Mouse (Mus musculus) cerebellum, postnatal 4 days (tissue): Measurements from ENCODE around the gene Slf1.
"Not testable (repeated sequence)": the region's sequence is repeated elsewhere in the genome, so short reads cannot be mapped to it uniquely, and the experiment has no call there.

Experiments
- DNase-seq, 2 experiments: peaks; one replicate each; pipeline ENCODE4 v3.0.0; 2022; ENCODE audit warnings: low spot score in 2 of 2, mixed read lengths in 1 of 2

Slf1 gene

GRCm38 (mm10) chr13:77134931-77135620, at the start of gene Slf1, which contains the start of gene 2210408I21Rik:
Slf1 (minus strand) TSS chr13:77135473.
2210408I21Rik (plus strand) TSS chr13:77135540.
- peak; percentile 78 to 86 for DNase-seq

- no peak for DNase-seq
These were observed 42.7 kb upstream of the Slf1 start for GRCm38 (mm10) chr13:77177931-77178330.

GRCm38 (mm10) chr13:77140890-77141289, 5.6 kb upstream of the Slf1 start:
- DNase-seq = no peak

GRCm38 (mm10) chr13:77135621-77135981, 328 bp upstream of the Slf1 start:
- no peak for DNase-seq

DNA sequence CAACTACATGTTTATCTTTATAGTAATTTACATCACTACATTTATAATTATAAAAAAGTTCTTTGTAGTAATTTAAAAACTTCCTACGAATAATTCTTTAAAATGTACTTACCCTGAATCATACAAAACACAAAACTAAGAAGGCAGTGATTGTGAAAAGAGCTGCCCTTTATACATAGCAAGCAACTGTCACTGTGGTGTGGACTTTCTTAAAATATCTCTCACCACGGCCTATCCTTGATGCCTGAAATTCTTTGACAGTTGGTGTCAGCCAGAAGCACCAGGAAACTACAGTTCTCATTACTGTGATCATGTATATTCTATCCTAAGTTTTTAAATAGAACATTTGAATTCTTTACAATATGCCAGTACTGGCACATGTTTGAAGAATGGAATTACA, 4.1 kb downstream of the Slf1 start:
- no peak for DNase-seq

GRCm38 (mm10) chr13:77128240-77128639, 7.0 kb downstream of the Slf1 start:
- DNase-seq = no peak

- DNase-seq = no peak
These were observed 10.1 kb downstream of the Slf1 start for GRCm38 (mm10) chr13:77125159-77125558.

GRCm38 (mm10) chr13:77118695-77119094, 16.6 kb downstream of the Slf1 start:
- no peak for DNase-seq

- DNase-seq = no peak
These were observed 27.5 kb downstream of the Slf1 start for GRCm38 (mm10) chr13:77107734-77108133.

DNA sequence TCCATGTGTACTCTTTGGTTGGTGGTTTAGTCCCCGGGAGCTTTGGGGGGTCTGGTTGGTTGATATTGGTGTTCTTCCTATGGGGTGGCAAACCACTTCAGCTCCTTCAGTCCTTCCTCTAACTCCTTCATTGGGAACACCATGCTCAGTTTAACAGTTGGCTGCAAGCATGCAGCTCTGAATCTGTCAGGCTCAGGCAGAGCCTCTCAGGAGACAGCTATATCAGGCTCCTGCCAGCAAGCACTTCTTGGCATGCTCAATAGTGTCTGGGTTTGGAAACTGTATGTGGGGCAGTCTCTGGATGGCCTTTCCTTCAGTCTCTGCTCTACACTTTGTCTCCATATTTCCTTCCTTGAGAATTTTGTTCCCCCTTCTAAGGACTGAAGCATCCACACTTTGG, 42.4 kb downstream of the Slf1 start:
- DNase-seq = not testable (repeated sequence)

GRCm38 (mm10) chr13:77072030-77072429, 63.2 kb downstream of the Slf1 start:
- no peak for DNase-seq

- DNase-seq = no peak
These were observed 66.4 kb downstream of the Slf1 start for GRCm38 (mm10) chr13:77068847-77069246.

- no peak for DNase-seq
These were observed 72.1 kb downstream of the Slf1 start for GRCm38 (mm10) chr13:77063221-77063620.

- DNase-seq = no peak
These were observed 85.5 kb downstream of the Slf1 start for GRCm38 (mm10) chr13:77049736-77050135.

GRCm38 (mm10) chr13:77048461-77048860, 86.8 kb downstream of the Slf1 start:
- no peak for DNase-seq

- peak in 1 of 2 experiments; percentile 25 for DNase-seq
These were observed 87.9 kb downstream of the Slf1 start for GRCm38 (mm10) chr13:77047179-77047931.

- peak in 1 of 2 experiments; percentile 37 for DNase-seq
These were observed 88.9 kb downstream of the Slf1 start for GRCm38 (mm10) chr13:77046416-77046815.

GRCm38 (mm10) chr13:77045375-77045774, 89.9 kb downstream of the Slf1 start:
- DNase-seq = no peak

DNA sequence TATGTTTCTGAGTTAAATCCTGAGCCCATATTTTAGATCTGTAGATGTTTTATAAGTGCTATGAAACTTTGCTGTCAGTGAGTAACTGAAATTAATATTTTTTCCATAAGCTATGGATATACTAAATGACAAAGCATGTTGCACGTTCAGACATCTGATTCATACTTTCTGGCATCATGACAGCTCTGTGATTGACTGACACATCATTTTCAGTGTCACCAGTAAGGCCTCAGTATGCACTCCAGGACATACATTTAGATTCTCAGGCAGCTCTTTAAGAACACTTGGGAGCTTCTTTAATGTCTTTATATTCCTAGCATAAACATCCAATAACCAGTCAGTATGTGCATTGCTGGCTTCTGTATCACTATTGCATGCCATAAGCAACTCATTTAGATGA, 91.9 kb downstream of the Slf1 start:
- no peak for DNase-seq

GRCm38 (mm10) chr13:77029594-77029993, 105.7 kb downstream of the Slf1 start:
- DNase-seq = no peak

GRCm38 (mm10) chr13:77018851-77019250, 116.4 kb downstream of the Slf1 start:
- no peak for DNase-seq

DNA sequence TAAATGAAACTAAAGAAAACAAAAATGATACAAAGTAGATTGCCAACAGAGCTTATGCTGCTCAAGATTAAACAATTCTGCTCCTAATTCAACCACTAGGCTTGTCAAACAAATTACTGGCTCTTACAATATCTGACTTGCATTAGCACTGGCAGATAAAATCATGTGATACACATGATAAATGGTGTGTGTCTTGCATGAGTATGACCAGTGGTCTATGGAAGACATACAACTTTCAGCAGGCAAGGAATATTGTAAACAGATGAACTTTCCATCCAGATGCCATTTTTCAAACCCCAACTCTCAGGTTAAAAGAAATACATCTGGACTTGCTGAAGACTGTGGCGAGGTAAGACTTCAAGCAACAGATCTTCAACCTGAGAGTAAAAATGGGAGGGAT, 131.6 kb downstream of the Slf1 start:
- no peak for DNase-seq

- no peak for DNase-seq
These were observed 132.6 kb downstream of the Slf1 start for GRCm38 (mm10) chr13:77002628-77003027.
